Mouse (Mus musculus) c-Kit-positive CD71-positive TER-119-positive erythroid progenitor cells, embryonic 14.5 days (primary cell): ENCODE measurements around the gene Ctnna2.

Experiments used
- DNase-seq: peaks from one replicate; pipeline ENCODE4 v3.0.0-alpha.2; 2013; ENCODE audit warnings: low spot score

The Ctnna2 gene

GRCm38 (mm10) chr6:77265163-77265562, 714.3 kb downstream of the Ctnna2 start:
- DNase-seq: no peak

- DNase-seq: no peak
Observed at GRCm38 (mm10) chr6:77257358-77258105, 722.0 kb downstream of the Ctnna2 start.

GRCm38 (mm10) chr6:77256348-77256747, 723.2 kb downstream of the Ctnna2 start:
- no peak for DNase-seq

GRCm38 (mm10) chr6:77253480-77253879, 726.0 kb downstream of the Ctnna2 start:
- DNase-seq: no peak

GRCm38 (mm10) chr6:77243541-77244231, 735.8 kb downstream of the Ctnna2 start:
- DNase-seq: no peak

- DNase-seq: no peak
Observed at GRCm38 (mm10) chr6:77242601-77243406, 736.7 kb downstream of the Ctnna2 start, which contains the start of gene Lrrtm1. Gene Lrrtm1, plus strand, starts transcription at chr6:77242689.

- DNase-seq: no peak
Observed at GRCm38 (mm10) chr6:77240426-77240825, 739.1 kb downstream of the Ctnna2 start.

- no peak for DNase-seq
Observed at GRCm38 (mm10) chr6:77222849-77223638, 756.5 kb downstream of the Ctnna2 start.

GRCm38 (mm10) chr6:77220776-77221175, 758.7 kb downstream of the Ctnna2 start:
- DNase-seq: no peak

- no peak for DNase-seq
Observed at GRCm38 (mm10) chr6:77218875-77219274, 760.6 kb downstream of the Ctnna2 start.

GRCm38 (mm10) chr6:77215322-77215721, 764.2 kb downstream of the Ctnna2 start:
- DNase-seq: no peak

GRCm38 (mm10) chr6:77213757-77214409, 765.6 kb downstream of the Ctnna2 start:
- DNase-seq: no peak

GRCm38 (mm10) chr6:77209929-77210328, 769.6 kb downstream of the Ctnna2 start:
- DNase-seq: no peak

GRCm38 (mm10) chr6:77209183-77209582, 770.3 kb downstream of the Ctnna2 start:
- DNase-seq: no peak

- DNase-seq: no peak
Observed at GRCm38 (mm10) chr6:77199375-77199774, 780.1 kb downstream of the Ctnna2 start.

GRCm38 (mm10) chr6:77196650-77197049, 782.8 kb downstream of the Ctnna2 start:
- no peak for DNase-seq

- no peak for DNase-seq
Observed at GRCm38 (mm10) chr6:77191635-77192034, 787.9 kb downstream of the Ctnna2 start.

GRCm38 (mm10) chr6:77188628-77189027, 790.9 kb downstream of the Ctnna2 start:
- DNase-seq: no peak

- DNase-seq: no peak
Observed at GRCm38 (mm10) chr6:77185751-77186150, 793.7 kb downstream of the Ctnna2 start.

- no peak for DNase-seq
Observed at GRCm38 (mm10) chr6:77184896-77185295, 794.6 kb downstream of the Ctnna2 start.

- no peak for DNase-seq
Observed at GRCm38 (mm10) chr6:77175764-77176163, 803.7 kb downstream of the Ctnna2 start.
